Mouse (Mus musculus): Measurements from ENCODE around the gene Lgalsl.

Lgalsl gene

GRCm38 (mm10) chr11:20782620-20783019, 48.2 kb downstream of the Lgalsl start:
- no peak for DNase-seq (ENCODE audit: low read depth, low spot score)

DNA sequence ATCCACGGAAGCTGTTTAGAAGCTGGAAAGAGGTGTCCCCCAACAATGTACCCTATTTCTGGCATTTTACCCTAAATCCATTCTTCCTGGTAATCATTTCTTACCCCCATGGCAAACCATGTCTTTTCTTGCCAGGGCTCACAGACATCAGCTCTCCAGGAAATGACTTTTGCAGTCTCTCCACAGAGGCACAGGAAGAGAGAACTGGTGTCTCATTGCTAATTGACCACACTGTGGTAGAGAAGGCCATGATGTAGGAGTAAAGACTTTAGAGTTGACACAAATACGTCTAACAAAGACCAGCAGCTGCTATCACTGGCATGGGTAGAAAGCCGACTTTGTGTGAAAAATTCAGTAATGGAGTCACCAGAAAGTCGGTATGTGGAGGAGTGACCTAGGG, 50.5 kb downstream of the Lgalsl start:
- no peak for DNase-seq (ENCODE audit: low read depth, low spot score)

GRCm38 (mm10) chr11:20778861-20779563, 51.8 kb downstream of the Lgalsl start:
- no peak for DNase-seq (ENCODE audit: low read depth, low spot score)

- DNase-seq (ENCODE audit: low read depth, low spot score), result no peak
Measured at GRCm38 (mm10) chr11:20778298-20778697, 52.6 kb downstream of the Lgalsl start.

- DNase-seq (ENCODE audit: low read depth, low spot score), result no peak
Measured at GRCm38 (mm10) chr11:20776668-20777067, 54.2 kb downstream of the Lgalsl start.
